Mouse (Mus musculus) G1E (cell line): ENCODE results near the gene Fxyd5. TPM values are rescaled to one million over a fixed set of nuclear protein-coding genes. Genes with fewer than 3 reads are reported as not detected.

ENCODE experiments used
- ATAC-seq: 2 replicates; pipeline ENCODE4 v1.8.0; 2016; ENCODE audit warnings: mild to moderate bottlenecking; ENCODE audit not compliant: insufficient number of reproducible peaks, poor library complexity, low FRiP score, severe bottlenecking; ENCODE audit errors: extremely low read depth
- DNase-seq: peaks from one replicate; pipeline ENCODE4 v3.0.0; 2012; ENCODE audit warnings: low spot score
- H3K27me3 ChIP-seq: 2 replicates; pipeline ENCODE4 v1.6.1; 2012; ENCODE audit warnings: mild to moderate bottlenecking, low read length, inconsistent platforms; ENCODE audit not compliant: insufficient read depth
- H3K36me3 ChIP-seq: replicated peaks from 2 replicates; pipeline ENCODE3; 2012; ENCODE audit warnings: mild to moderate bottlenecking, inconsistent platforms
- H3K4me1 ChIP-seq: 2 replicates; pipeline ENCODE4 v1.6.1; 2012; ENCODE audit warnings: low read depth, low read length, inconsistent platforms, mixed read lengths; ENCODE audit not compliant: insufficient read depth
- H3K4me3 ChIP-seq: 2 replicates; pipeline ENCODE4 v1.5.1; 2012; ENCODE audit warnings: low read depth, mild to moderate bottlenecking, inconsistent platforms, low read length, moderate library complexity, mixed read lengths
- H3K9me3 ChIP-seq: replicated peaks from 2 replicates; pipeline ENCODE4 v1.6.1; 2012; ENCODE audit warnings: inconsistent platforms
- CTCF ChIP-seq: IDR thresholded peaks from 2 replicates; pipeline ENCODE4 v1.5.1; 2012; ENCODE audit warnings: low read depth, low read length, inconsistent platforms, mixed read lengths
- GATA1 ChIP-seq: IDR thresholded peaks from 2 replicates; pipeline ENCODE4 v1.6.1; 2012; ENCODE audit warnings: borderline replicate concordance, low read length, inconsistent platforms, mixed read lengths
- GATA2 ChIP-seq: IDR thresholded peaks from 2 replicates; pipeline ENCODE4 v1.6.1; 2012; ENCODE audit warnings: low read depth, low read length, inconsistent platforms, borderline replicate concordance
- POLR2AphosphoS5 ChIP-seq: IDR thresholded peaks from 2 replicates; pipeline ENCODE4 v1.6.1; 2012; ENCODE audit warnings: low read depth, low read length, inconsistent platforms; ENCODE audit not compliant: insufficient replicate concordance
- TAL1 ChIP-seq: conservative IDR thresholded peaks from 2 replicates; pipeline ENCODE4 v1.6.1; 2012; ENCODE audit warnings: low read depth, low read length, inconsistent platforms, mixed read lengths
- polyA plus RNA-seq: library from polyadenylated mRNA; stranded (reverse); fragments of >175 nt; gene quantifications from 2 replicates; pipeline ENCODE4 v1.2.3, GENCODE M21; 2012
- total RNA-seq, 2 experiments: library from RNA; stranded (forward) in 1 of 2; stranded (reverse) in 1 of 2; fragments of 200-1000 nt in 1 of 2; fragments of >200 nt in 1 of 2; fragmentation: Nextera tagmentation in 1 of 2; gene quantifications; 2 replicates each; pipeline ENCODE4 v1.2.3; 2014 to 2017

Fxyd5 gene
- total and polyA plus RNA-seq, 3 experiments: 0.75 to 3.3 (median 1.8) TPM

DNA sequence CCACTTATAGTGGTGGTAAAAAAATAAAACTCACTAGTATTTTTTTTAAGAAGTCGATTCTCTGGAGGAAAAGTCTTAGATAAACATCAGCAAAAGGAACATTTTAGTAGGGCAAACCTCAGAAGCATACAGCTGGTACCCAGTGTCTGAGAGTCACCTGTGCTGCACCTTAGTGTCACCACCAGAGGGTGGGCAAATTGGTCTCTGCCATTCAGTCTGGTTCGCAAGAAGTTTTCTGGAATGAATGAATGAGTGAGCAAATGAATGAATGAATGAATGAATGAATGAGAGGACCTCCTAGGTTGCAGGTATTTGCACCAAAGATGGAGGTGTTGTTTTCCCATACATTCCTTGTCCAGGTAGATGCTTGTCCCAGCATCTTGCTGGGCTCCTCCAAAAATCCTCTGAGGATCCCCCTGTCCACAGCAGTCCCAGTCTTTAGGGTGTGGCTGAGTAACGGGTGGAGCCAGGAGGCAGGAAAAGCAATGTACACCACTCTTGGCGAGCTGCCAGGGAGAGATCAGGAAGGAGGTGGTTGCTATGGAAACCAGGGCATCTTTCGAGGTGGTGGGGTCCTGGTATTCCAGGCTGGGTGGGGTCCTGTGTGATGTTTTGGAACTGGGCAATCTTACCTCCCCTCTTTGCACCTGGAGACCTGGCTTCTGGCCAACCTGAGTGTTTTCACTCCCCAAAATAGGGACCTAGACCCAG, 7.0 kb upstream of the Fxyd5 start:
- H3K9me3 ChIP-seq: peaks cover 27% of the 10 kb centered on the region
- peaks cover 4% of the 10 kb centered on the region; the same call in 1 of the 2 replicates for H3K27me3 ChIP-seq
- DNase-seq (no peak), ATAC-seq (no peak)
- H3K36me3 ChIP-seq: no peaks in the 10 kb centered on the region
- H3K4me3 ChIP-seq: no peak overlapping the region
- no peak for TF ChIP-seq GATA2
- no peak for TF ChIP-seq CTCF
- TF ChIP-seq TAL1: no peak
- no peak for TF ChIP-seq POLR2AphosphoS5
- TF ChIP-seq GATA1: no peak
- H3K4me1 ChIP-seq: no peaks in the 10 kb centered on the region

DNA sequence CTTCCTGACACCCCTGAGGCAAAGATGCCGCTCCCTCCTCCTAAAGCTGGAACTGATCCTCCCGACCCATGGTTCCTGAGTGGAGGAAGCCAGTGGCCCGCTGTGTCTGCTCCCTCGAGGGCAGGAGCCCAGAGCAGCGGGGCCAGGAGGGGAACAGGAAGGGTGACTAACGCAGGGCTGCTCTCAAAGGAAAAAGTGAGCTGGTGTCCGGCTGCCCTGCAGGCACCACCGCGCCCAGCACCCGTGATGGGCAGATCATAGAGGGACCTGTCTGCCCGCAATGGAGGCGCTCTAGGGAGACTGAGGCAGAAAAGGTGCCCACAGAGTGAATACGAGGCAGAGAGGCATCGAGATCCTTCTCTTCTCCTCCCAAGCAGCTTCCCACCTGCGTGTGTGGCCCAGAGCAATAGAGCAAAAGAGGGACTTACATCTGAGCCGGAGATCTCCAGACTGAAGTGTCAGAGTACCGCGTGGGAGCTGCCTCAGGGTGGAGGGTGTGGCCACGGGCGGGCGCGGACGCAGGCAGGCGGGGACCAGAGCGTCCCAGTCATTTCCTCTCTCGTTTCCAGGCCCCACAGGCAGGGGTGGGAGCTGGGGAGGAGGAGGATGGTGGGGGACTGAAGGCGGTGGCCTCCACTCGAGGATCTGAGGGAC, 492 bp downstream of the Fxyd5 start:
- no peak for ATAC-seq
- no peaks in the 10 kb centered on the region for H3K36me3 ChIP-seq
- peaks cover 17% of the 10 kb centered on the region for H3K9me3 ChIP-seq
- no peaks in the 10 kb centered on the region for H3K27me3 ChIP-seq
- no peak for TF ChIP-seq TAL1
- no peak for TF ChIP-seq POLR2AphosphoS5
- TF ChIP-seq GATA1: no peak
- no peak for TF ChIP-seq GATA2
- TF ChIP-seq CTCF: no peak
- no peak for DNase-seq
- H3K4me3 ChIP-seq: no peak overlapping the region
- no peaks in the 10 kb centered on the region for H3K4me1 ChIP-seq

DNA sequence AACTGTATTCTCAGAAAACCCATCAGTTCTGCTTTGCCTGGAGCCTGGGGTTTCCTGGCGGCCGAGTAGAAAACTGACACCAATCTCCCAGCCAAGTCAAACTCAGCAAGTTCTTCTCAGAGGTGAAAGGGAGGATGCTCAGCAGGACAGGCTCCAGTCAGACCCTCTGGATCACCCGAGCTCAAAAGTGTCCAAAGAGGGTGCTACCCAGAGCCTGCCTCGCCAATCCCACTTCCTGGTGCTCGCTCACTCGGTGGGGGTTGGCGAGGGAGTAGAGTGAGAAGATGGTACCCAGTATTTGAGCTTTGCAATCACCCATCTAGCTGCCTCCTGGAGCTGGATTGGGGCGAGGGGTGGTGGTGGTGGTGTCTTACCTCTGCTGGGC, 1.3 kb downstream of the Fxyd5 start:
- H3K36me3 ChIP-seq: no peaks in the 10 kb centered on the region
- DNase-seq (no peak), ATAC-seq (no peak)
- H3K27me3 ChIP-seq: no peaks in the 10 kb centered on the region
- no peaks in the 10 kb centered on the region for H3K4me1 ChIP-seq
- peaks cover 17% of the 10 kb centered on the region for H3K9me3 ChIP-seq
- TF ChIP-seq TAL1 (no peak), CTCF (no peak), GATA2 (no peak), POLR2AphosphoS5 (no peak), GATA1 (no peak)
- no peak overlapping the region for H3K4me3 ChIP-seq

DNA sequence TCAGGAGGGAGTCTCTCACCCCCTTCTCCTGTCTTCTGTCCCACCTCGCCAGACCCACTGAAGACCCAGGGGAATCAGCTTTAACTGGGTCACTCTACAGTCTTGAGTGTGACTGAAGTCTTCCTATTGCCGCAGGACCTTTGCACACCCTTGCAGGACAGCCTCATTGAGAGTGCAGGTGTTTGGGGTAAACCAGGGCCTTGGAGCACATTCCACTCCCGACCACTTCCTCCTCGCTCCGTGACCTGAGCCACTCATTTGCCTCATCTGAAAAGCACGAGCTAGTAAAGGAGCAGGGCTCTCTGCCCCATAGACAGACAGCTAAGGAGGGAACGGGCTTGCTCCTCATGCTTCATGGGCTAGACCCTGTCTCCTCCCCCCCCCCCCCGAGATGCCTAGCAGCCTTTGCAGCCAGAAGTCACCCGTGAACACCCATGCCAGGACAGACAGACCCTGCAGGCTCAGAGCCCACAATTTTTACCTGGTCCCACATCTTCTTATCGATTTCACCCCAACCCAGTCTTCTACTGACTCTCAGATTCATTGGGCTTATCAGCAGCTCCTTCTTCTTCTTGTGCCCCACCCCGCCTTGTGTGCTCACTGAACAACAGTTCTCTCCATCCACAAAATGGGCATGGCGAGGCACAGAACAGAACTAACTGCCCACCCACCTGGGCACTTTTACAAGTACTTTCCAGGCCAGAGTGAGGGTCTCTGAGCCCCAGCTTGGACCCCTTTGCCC, 1.8 kb downstream of the Fxyd5 start:
- H3K27me3 ChIP-seq: no peaks in the 10 kb centered on the region
- no peak for DNase-seq
- TF ChIP-seq GATA1 (no peak), CTCF (no peak), GATA2 (no peak), POLR2AphosphoS5 (no peak), TAL1 (no peak)
- no peak overlapping the region for H3K4me3 ChIP-seq
- no peaks in the 10 kb centered on the region for H3K36me3 ChIP-seq
- H3K4me1 ChIP-seq: no peaks in the 10 kb centered on the region
- peaks cover 17% of the 10 kb centered on the region for H3K9me3 ChIP-seq
- ATAC-seq: no peak

DNA sequence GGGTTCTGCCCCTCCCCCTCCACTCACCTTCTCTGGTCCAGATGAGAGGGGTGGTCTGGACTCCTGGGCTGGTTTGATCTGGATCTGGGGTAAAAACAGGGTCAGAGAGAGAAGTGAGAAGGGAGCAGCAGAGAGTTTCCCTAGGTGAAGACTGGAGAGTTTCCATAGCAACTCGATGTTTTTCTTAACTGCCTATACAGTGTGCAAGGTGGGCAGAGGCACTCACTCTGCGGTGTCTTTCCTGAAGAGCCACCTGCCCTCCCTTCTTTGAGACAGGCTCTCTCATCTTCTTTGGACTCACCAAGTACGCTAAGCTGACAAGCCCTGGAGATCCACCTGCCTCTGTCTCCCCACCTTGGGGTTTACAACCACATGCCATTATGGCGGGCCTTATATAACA, 3.3 kb downstream of the Fxyd5 start:
- H3K9me3 ChIP-seq: peaks cover 15% of the 10 kb centered on the region
- H3K36me3 ChIP-seq: no peaks in the 10 kb centered on the region
- no peaks in the 10 kb centered on the region for H3K4me1 ChIP-seq
- H3K4me3 ChIP-seq: no peak overlapping the region
- no peaks in the 10 kb centered on the region for H3K27me3 ChIP-seq
- DNase-seq: no peak
- no peak for TF ChIP-seq GATA1
- TF ChIP-seq TAL1: no peak
- ATAC-seq: no peak

DNA sequence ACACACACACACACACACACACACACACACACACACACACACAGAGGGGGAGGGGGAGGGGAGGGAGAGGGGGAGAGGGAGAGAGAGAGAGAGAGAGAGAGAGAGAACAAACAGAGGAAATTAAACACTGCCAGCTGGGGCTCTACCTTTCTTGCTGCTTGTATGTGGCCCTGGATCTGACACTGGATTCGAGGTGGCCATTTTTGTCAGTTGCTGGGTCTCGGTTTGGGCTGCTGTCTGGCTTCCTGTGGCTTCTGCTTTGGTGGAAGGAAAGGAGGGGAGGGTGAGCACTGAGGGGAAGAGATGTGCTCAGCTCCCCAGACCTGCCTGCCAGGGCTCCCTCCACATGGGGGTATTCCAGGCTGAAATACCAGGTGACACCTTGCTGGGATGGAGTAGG, 4.6 kb downstream of the Fxyd5 start:
- ATAC-seq: no peak
- Histone ChIP-seq H3K4me1 (no peaks in the 10 kb centered on the region), H3K9me3 (peaks cover 15% of the 10 kb centered on the region), H3K4me3 (no peak overlapping the region), H3K36me3 (no peaks in the 10 kb centered on the region), H3K27me3 (no peaks in the 10 kb centered on the region)
- TF ChIP-seq CTCF (no peak), POLR2AphosphoS5 (no peak), GATA1 (no peak), GATA2 (no peak), TAL1 (no peak)
- DNase-seq: no peak
